Mouse (Mus musculus): ENCODE data around the gene Brsk1. TPM values are rescaled to one million over a fixed set of nuclear protein-coding genes. Genes with fewer than 3 reads are reported as not detected.

Gene Brsk1
- total RNA-seq, 1 experiment, result 20.7 TPM

- H3K36me3 ChIP-seq (ENCODE audit: control insufficient read depth, insufficient read depth, low read length, poor library complexity, severe bottlenecking), result peaks cover 41% of the 10 kb centered on the region
- in situ Hi-C loops (cut with MboI; ENCODE audit: low sequenced_read_pairs in 2 of 2, unreplicated experiment in 2 of 2), result no loop called here
Measured at GRCm38 (mm10) chr7:4741672-4742481, 51.5 kb downstream of the Brsk1 start.

GRCm38 (mm10) chr7:4742482-4742819, 52.0 kb downstream of the Brsk1 start:
- H3K36me3 ChIP-seq (ENCODE audit: control insufficient read depth, insufficient read depth, low read length, poor library complexity, severe bottlenecking), result peaks cover 41% of the 10 kb centered on the region
- in situ Hi-C loops (cut with MboI; ENCODE audit: low sequenced_read_pairs in 2 of 2, unreplicated experiment in 2 of 2), result no loop called here
- H3K9ac ChIP-seq (ENCODE audit: insufficient read depth, low read depth, low read length, poor library complexity, severe bottlenecking), result no peak overlapping the region

More at GRCm38 (mm10) chr7:4741672-4742481, 51.5 kb downstream of the Brsk1 start:
- DNase-seq (ENCODE audit: low read depth, low spot score), result no peak
- peak overlapping the region; percentile 90 to 95; a peak in 2 of 4 replicates for H3K4me3 ChIP-seq (ENCODE audit: insufficient read depth in 1 of 2, low read depth in 1 of 2, low read length in 2 of 2, poor library complexity in 1 of 2, severe bottlenecking in 1 of 2)
- H3K27ac ChIP-seq (ENCODE audit: insufficient read depth, low read depth, low read length, poor library complexity, severe bottlenecking), result no peak overlapping the region
- TF ChIP-seq MAFK (IDR thresholded peaks at IDR 0.05; ENCODE audit: insufficient read depth, low read depth, low read length) (no peak), ZNF384 (IDR thresholded peaks at IDR 0.05; ENCODE audit: low read depth, low read length) (no peak), ZC3H11A (IDR thresholded peaks at IDR 0.05; ENCODE audit: borderline replicate concordance, low read depth, low read length) (no peak), HCFC1 (IDR thresholded peaks at IDR 0.05; ENCODE audit: borderline replicate concordance, insufficient read depth, low read length) (no peak), CHD2 (IDR thresholded peaks at IDR 0.05; ENCODE audit: low read depth, low read length) (no peak)
- H3K9me3 ChIP-seq (ENCODE audit: control insufficient read depth, insufficient read depth, low read depth, low read length), result no peaks in the 10 kb centered on the region
- H3K4me1 ChIP-seq (ENCODE audit: control insufficient read depth in 2 of 2, insufficient read depth in 2 of 2, low read length in 2 of 2, poor library complexity in 1 of 2), result peaks cover 0 to 22% of the 10 kb centered on the region in 2 experiments; a peak in 1 of 4 replicates
- no peak overlapping the region; the same call in 1 of the 2 replicates for H3K9ac ChIP-seq (ENCODE audit: insufficient read depth, low read depth, low read length, poor library complexity, severe bottlenecking)

GRCm38 (mm10) chr7:4743354-4743753, 53.0 kb downstream of the Brsk1 start:
- peaks cover 41% of the 10 kb centered on the region for H3K36me3 ChIP-seq (ENCODE audit: control insufficient read depth, insufficient read depth, low read length, poor library complexity, severe bottlenecking)
- no peaks in the 10 kb centered on the region for H3K9me3 ChIP-seq (ENCODE audit: control insufficient read depth, insufficient read depth, low read depth, low read length)
- in situ Hi-C loops (cut with MboI; ENCODE audit: low sequenced_read_pairs in 2 of 2, unreplicated experiment in 2 of 2), result no loop called here
- no peak overlapping the region for H3K4me3 ChIP-seq (ENCODE audit: insufficient read depth in 1 of 2, low read depth in 1 of 2, low read length in 2 of 2, poor library complexity in 1 of 2, severe bottlenecking in 1 of 2)
- no peak overlapping the region for H3K9ac ChIP-seq (ENCODE audit: insufficient read depth, low read depth, low read length, poor library complexity, severe bottlenecking)
- no peak for DNase-seq (ENCODE audit: low read depth, low spot score)
- H3K27ac ChIP-seq (ENCODE audit: insufficient read depth, low read depth, low read length, poor library complexity, severe bottlenecking), result no peak overlapping the region
- peaks cover 2 to 26% of the 10 kb centered on the region in 2 experiments; a peak in 2 of 4 replicates for H3K4me1 ChIP-seq (ENCODE audit: control insufficient read depth in 2 of 2, insufficient read depth in 2 of 2, low read length in 2 of 2, poor library complexity in 1 of 2)
- TF ChIP-seq ZNF384 (IDR thresholded peaks at IDR 0.05; ENCODE audit: low read depth, low read length), result no peak
- no peak for TF ChIP-seq CHD2 (IDR thresholded peaks at IDR 0.05; ENCODE audit: low read depth, low read length)
- no peak for TF ChIP-seq MAFK (IDR thresholded peaks at IDR 0.05; ENCODE audit: insufficient read depth, low read depth, low read length)
- no peak for TF ChIP-seq HCFC1 (IDR thresholded peaks at IDR 0.05; ENCODE audit: borderline replicate concordance, insufficient read depth, low read length)
- no peak for TF ChIP-seq ZC3H11A (IDR thresholded peaks at IDR 0.05; ENCODE audit: borderline replicate concordance, low read depth, low read length)

More at GRCm38 (mm10) chr7:4742482-4742819, 52.0 kb downstream of the Brsk1 start:
- DNase-seq (ENCODE audit: low read depth, low spot score), result no peak
- H3K9me3 ChIP-seq (ENCODE audit: control insufficient read depth, insufficient read depth, low read depth, low read length), result no peaks in the 10 kb centered on the region
- no peak overlapping the region for H3K27ac ChIP-seq (ENCODE audit: insufficient read depth, low read depth, low read length, poor library complexity, severe bottlenecking)
- TF ChIP-seq MAFK (IDR thresholded peaks at IDR 0.05; ENCODE audit: insufficient read depth, low read depth, low read length) (no peak), ZNF384 (IDR thresholded peaks at IDR 0.05; ENCODE audit: low read depth, low read length) (no peak), HCFC1 (IDR thresholded peaks at IDR 0.05; ENCODE audit: borderline replicate concordance, insufficient read depth, low read length) (no peak), CHD2 (IDR thresholded peaks at IDR 0.05; ENCODE audit: low read depth, low read length) (no peak), ZC3H11A (IDR thresholded peaks at IDR 0.05; ENCODE audit: borderline replicate concordance, low read depth, low read length) (no peak)
- H3K4me1 ChIP-seq (ENCODE audit: control insufficient read depth in 2 of 2, insufficient read depth in 2 of 2, low read length in 2 of 2, poor library complexity in 1 of 2), result peaks cover 0 to 24% of the 10 kb centered on the region in 2 experiments; a peak in 1 of 4 replicates
- no peak overlapping the region for H3K4me3 ChIP-seq (ENCODE audit: insufficient read depth in 1 of 2, low read depth in 1 of 2, low read length in 2 of 2, poor library complexity in 1 of 2, severe bottlenecking in 1 of 2)

GRCm38 (mm10) chr7:4744886-4745285, 54.5 kb downstream of the Brsk1 start:
- H3K9ac ChIP-seq (ENCODE audit: insufficient read depth, low read depth, low read length, poor library complexity, severe bottlenecking), result no peak overlapping the region
- TF ChIP-seq ZNF384 (IDR thresholded peaks at IDR 0.05; ENCODE audit: low read depth, low read length) (no peak), ZC3H11A (IDR thresholded peaks at IDR 0.05; ENCODE audit: borderline replicate concordance, low read depth, low read length) (no peak), CHD2 (IDR thresholded peaks at IDR 0.05; ENCODE audit: low read depth, low read length) (no peak), MAFK (IDR thresholded peaks at IDR 0.05; ENCODE audit: insufficient read depth, low read depth, low read length) (no peak), HCFC1 (IDR thresholded peaks at IDR 0.05; ENCODE audit: borderline replicate concordance, insufficient read depth, low read length) (no peak)
- H3K4me3 ChIP-seq (ENCODE audit: insufficient read depth in 1 of 2, low read depth in 1 of 2, low read length in 2 of 2, poor library complexity in 1 of 2, severe bottlenecking in 1 of 2), result no peak overlapping the region
- in situ Hi-C loops (cut with MboI; ENCODE audit: low sequenced_read_pairs in 2 of 2, unreplicated experiment in 2 of 2), result no loop called here
- H3K9me3 ChIP-seq (ENCODE audit: control insufficient read depth, insufficient read depth, low read depth, low read length), result no peaks in the 10 kb centered on the region
- no peak for DNase-seq (ENCODE audit: low read depth, low spot score)
- H3K4me1 ChIP-seq (ENCODE audit: control insufficient read depth in 2 of 2, insufficient read depth in 2 of 2, low read length in 2 of 2, poor library complexity in 1 of 2), result peaks cover 2 to 27% of the 10 kb centered on the region in 2 experiments; a peak in 2 of 4 replicates
- no peak overlapping the region for H3K27ac ChIP-seq (ENCODE audit: insufficient read depth, low read depth, low read length, poor library complexity, severe bottlenecking)
- H3K36me3 ChIP-seq (ENCODE audit: control insufficient read depth, insufficient read depth, low read length, poor library complexity, severe bottlenecking), result peaks cover 48% of the 10 kb centered on the region

All from ES-E14 (cell line).